ENCODE assay signal across 9 mouse cellular contexts in the genomic region with DNA sequence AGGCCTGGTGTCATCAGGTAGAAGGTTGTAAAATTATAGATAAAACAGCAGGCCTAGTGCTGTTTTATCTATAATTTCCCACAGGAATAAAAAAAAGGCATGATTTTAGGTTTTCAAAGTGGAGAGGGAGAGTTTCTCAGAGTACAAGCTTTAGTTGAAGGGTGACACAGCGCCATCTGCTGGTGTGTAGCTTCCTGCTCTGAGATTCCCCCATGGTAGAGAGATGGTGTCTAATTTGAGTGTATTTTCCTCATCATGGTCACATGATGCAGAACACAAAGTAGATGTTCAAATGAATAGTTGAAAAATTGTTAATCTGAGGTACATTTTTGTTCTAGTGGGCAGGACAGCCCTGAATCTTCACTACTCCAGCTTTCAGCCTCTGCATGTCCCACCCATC. TPM values are rescaled to one million over a fixed set of nuclear protein-coding genes. Genes with fewer than 3 reads are reported as not detected.
DNase-seq lines count a peak whose midpoint lies in the region; ATAC-seq and TF ChIP-seq lines count a peak whose summit lies in the region.
"Had no signal": no experiment of that assay in that cellular context is flagged by ENCODE, and none has a peak within 500 bp of the region (broad histone marks: within the 10 kb centered on the region; RNA-seq: fewer than 3 reads in every experiment).

No protein-coding gene starts in this region.

- no peak for TF ChIP-seq EP300 in liver, postnatal 0 days (IDR thresholded peaks at IDR 0.05; ENCODE audit: low read depth)

- no peak overlapping the region for H3K9ac ChIP-seq in liver, postnatal 0 days (replicated peaks)
- H3K9ac ChIP-seq: limb, embryonic 15.5 days had no signal

- H3K9me3 ChIP-seq in embryonic facial prominence, embryonic 10.5 days, result no peaks in the 10 kb centered on the region
- no peaks in the 10 kb centered on the region for H3K9me3 ChIP-seq in liver, postnatal 0 days (ENCODE audit: low read length)
- H3K9me3 ChIP-seq: limb, embryonic 15.5 days had no signal

- H3K4me1 ChIP-seq in embryonic facial prominence, embryonic 10.5 days, result no peaks in the 10 kb centered on the region
- no peaks in the 10 kb centered on the region for H3K4me1 ChIP-seq in liver, postnatal 0 days (ENCODE audit: insufficient read depth)
- H3K4me1 ChIP-seq: limb, embryonic 15.5 days had no signal

- H3K4me3 ChIP-seq in embryonic facial prominence, embryonic 10.5 days, result no peak overlapping the region
- H3K4me3 ChIP-seq in liver, postnatal 0 days (ENCODE audit: low read depth, low read length), result no peak overlapping the region
- H3K4me3 ChIP-seq: limb, embryonic 15.5 days had no signal

- DNase-seq in gastrocnemius, adult 18-20 months (ENCODE audit: low spot score), result peak; percentile 45
- no peak for DNase-seq in gastrocnemius, postnatal 25 days
- peak; percentile 55 for DNase-seq in A20 (ENCODE audit: low read depth, low spot score)
- DNase-seq in adrenal gland, postnatal 14 days, result peak; percentile 82
- peak; percentile 38 for DNase-seq in embryonic facial prominence, embryonic 10.5 days (ENCODE audit: low spot score)
- DNase-seq in kidney, postnatal 10 days, result peak; percentile 78
- DNase-seq in liver, postnatal 0 days, result peak; percentile 73
- DNase-seq in right cerebral cortex, postnatal 4 days, result peak; percentile 69

- 0 out of 2 replicates have a peak, but pooled peaks have one; percentile 49 for ATAC-seq in liver, postnatal 0 days

- TF ChIP-seq CTCF in liver, postnatal 0 days (IDR thresholded peaks at IDR 0.05; ENCODE audit: low read depth), result peak; percentile 80

- H3K36me3 ChIP-seq in embryonic facial prominence, embryonic 10.5 days (replicated peaks), result peaks cover 38% of the 10 kb centered on the region
- peaks cover 23% of the 10 kb centered on the region for H3K36me3 ChIP-seq in liver, postnatal 0 days (replicated peaks; ENCODE audit: insufficient read depth, low read length)

- no peak overlapping the region for H3K27ac ChIP-seq in embryonic facial prominence, embryonic 10.5 days (replicated peaks)
- no peak overlapping the region for H3K27ac ChIP-seq in liver, postnatal 0 days (ENCODE audit: low read depth)
- H3K27ac ChIP-seq: limb, embryonic 15.5 days had no signal

- no peaks in the 10 kb centered on the region for H3K27me3 ChIP-seq in embryonic facial prominence, embryonic 10.5 days (replicated peaks; ENCODE audit: low read depth, poor library complexity, severe bottlenecking)
- no peaks in the 10 kb centered on the region for H3K27me3 ChIP-seq in liver, postnatal 0 days (ENCODE audit: insufficient read depth, low read length)
- H3K27me3 ChIP-seq: limb, embryonic 15.5 days had no signal

- 34% methylated on average over 1 of the region's 1 CpGs for WGBS in embryonic facial prominence, embryonic 10.5 days
- 30% methylated on average over 1 of the region's 1 CpGs for WGBS in liver, postnatal 0 days (ENCODE audit: insufficient replicate concordance)

- H3K4me2 ChIP-seq in liver, postnatal 0 days (ENCODE audit: low read depth, low read length), result no peak overlapping the region
- H3K4me2 ChIP-seq: limb, embryonic 15.5 days had no signal

RNA-seq across cellular contexts. Expression of gene Marf1, which starts 32.3 kb away (rescaled TPM):
- 10 to 100 TPM; 21.5 to 22.6 TPM for total RNA-seq in gastrocnemius, adult 18-20 months (2021)
- total RNA-seq in gastrocnemius, postnatal 25 days (2021), result 10 to 100 TPM; 16.4 to 18.7 TPM
- total RNA-seq in adrenal gland, postnatal 14 days (2021), result 84.5 and 100 TPM in 2 replicates
- polyA plus RNA-seq in embryonic facial prominence, embryonic 10.5 days (2016; fragmentation: Nextera tagmentation; extraction: Ambion mirVana), result 17.1 and 17.3 TPM in 2 replicates
- 6.1 TPM in 2 replicates for polyA plus RNA-seq in liver, postnatal 0 days (2015; fragmentation: Nextera tagmentation; extraction: Ambion mirVana)

RNA-seq across cellular contexts. Expression of gene Nde1, which starts 32.4 kb away (rescaled TPM):
- total RNA-seq in gastrocnemius, adult 18-20 months (2021), result 10 to 100 TPM; 28.6 to 31.3 TPM
- total RNA-seq in gastrocnemius, postnatal 25 days (2021), result 10 to 100 TPM; 24.3 to 27.0 TPM
- total RNA-seq in adrenal gland, postnatal 14 days (2021), result 41.0 and 43.6 TPM in 2 replicates
- polyA plus RNA-seq in embryonic facial prominence, embryonic 10.5 days (2016; fragmentation: Nextera tagmentation; extraction: Ambion mirVana), result 182 and 197 TPM in 2 replicates
- polyA plus RNA-seq in liver, postnatal 0 days (2015; fragmentation: Nextera tagmentation; extraction: Ambion mirVana), result 24.9 and 28.1 TPM in 2 replicates
